Mouse (Mus musculus) lung, embryonic 15.5 days (tissue): Measurements from ENCODE around the gene Fam227a. TPM values are rescaled to one million over a fixed set of nuclear protein-coding genes. Genes with fewer than 3 reads are reported as not detected.

ENCODE experiments used
- microRNA-seq: library from miRNA; unstranded; fragments of <30 nt; microRNA quantifications from one replicate; pipeline ENCODE4, GENCODE M21; 2016
- polyA plus RNA-seq: library from polyadenylated mRNA; unstranded; fragments of >200 nt; fragmentation: Nextera tagmentation; extraction: Ambion mirVana; gene quantifications from 2 replicates; pipeline ENCODE4 v1.2.1, GENCODE M21; 2015

Fam227a gene
- polyA plus RNA-seq, 1 experiment from 2014 or later, result 1.6 TPM

Small RNAs within 50 kb of the gene (microRNA-seq; reads per million reads assigned to microRNA genes)
- not detected for gene Gm27903

Other genes with a start within 250 kb of the Fam227a start
- 97.2 and 99.0 TPM in 2 replicates for gene Csnk1e, start 203.4 kb downstream of the Fam227a start, polyA plus RNA-seq
- gene Kcnj4, start 153.7 kb downstream of the Fam227a start, polyA plus RNA-seq, result 0.09 TPM in 1 of 2 replicates, not detected in the other
- gene Kdelr3, start 142.5 kb downstream of the Fam227a start, polyA plus RNA-seq, result 89.6 and 91.0 TPM in 2 replicates
- gene Ddx17, start 112.2 kb downstream of the Fam227a start, polyA plus RNA-seq, result 48.3 and 53.9 TPM in 2 replicates
- 3.3 TPM in 2 replicates for gene Dmc1, start 53.8 kb downstream of the Fam227a start, polyA plus RNA-seq
- 63.9 and 65.6 TPM in 2 replicates for gene Cby1, start 243 bp upstream of the Fam227a start, polyA plus RNA-seq
- gene Tomm22, start 11.9 kb upstream of the Fam227a start, polyA plus RNA-seq, result 235 and 247 TPM in 2 replicates
- 21.1 and 21.2 TPM in 2 replicates for gene Josd1, start 29.0 kb upstream of the Fam227a start, polyA plus RNA-seq
- gene Gtpbp1, start 31.9 kb upstream of the Fam227a start, polyA plus RNA-seq, result 34.4 and 35.1 TPM in 2 replicates
- gene Sun2, start 83.6 kb upstream of the Fam227a start, polyA plus RNA-seq, result 8.6 and 10.1 TPM in 2 replicates
- 68.8 and 73.7 TPM in 2 replicates for gene Dnal4, start 118.9 kb upstream of the Fam227a start, polyA plus RNA-seq
- 2.8 and 3.4 TPM in 2 replicates for gene Nptxr, start 145.8 kb upstream of the Fam227a start, polyA plus RNA-seq
- gene Npcd, start 175.3 kb upstream of the Fam227a start, polyA plus RNA-seq, result 0.55 TPM in 1 of 2 replicates, not detected in the other
- 72.9 and 73.8 TPM in 2 replicates for gene Cbx6, start 175.7 kb upstream of the Fam227a start, polyA plus RNA-seq
- 30.0 and 38.5 TPM in 2 replicates for gene Apobec3, start 232.7 kb upstream of the Fam227a start, polyA plus RNA-seq